Mouse (Mus musculus): ENCODE results near the gene Lyzl6. TPM values are rescaled to one million over a fixed set of nuclear protein-coding genes. Genes with fewer than 3 reads are reported as not detected.

Lyzl6 gene
- polyA plus RNA-seq, 1 experiment from 2014 or later = not detected

DNA sequence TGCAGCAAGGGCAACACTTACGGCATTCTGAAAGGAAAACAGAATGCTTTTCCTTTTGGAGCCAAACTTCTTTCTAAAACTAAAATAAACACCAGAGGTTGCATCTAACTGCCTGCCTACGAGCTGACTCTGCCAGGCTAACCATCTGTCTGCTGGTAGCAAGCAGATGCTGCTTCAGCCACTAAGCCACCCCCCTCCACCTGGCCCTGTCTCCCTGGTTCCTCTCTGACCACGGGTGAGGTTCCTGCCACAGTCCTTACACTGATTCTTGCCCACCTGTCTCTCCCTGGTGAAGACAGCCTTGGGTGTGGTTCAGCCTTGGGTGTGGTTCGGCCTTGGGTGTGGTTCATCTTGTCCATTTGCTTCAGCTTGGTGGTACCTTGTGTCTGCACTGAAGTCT is 23.2 kb upstream of the Lyzl6 start:
- Histone ChIP-seq H3K4me1 (replicated peaks) (peaks cover 7% of the 10 kb centered on the region; the same call in 1 of the 2 replicates), H3K27ac (ENCODE audit: poor library complexity, severe bottlenecking) (no peak overlapping the region), H3K27me3 (replicated peaks) (peaks cover 17% of the 10 kb centered on the region; the same call in 1 of the 2 replicates), H3K4me2 (no peak overlapping the region), H3K9me3 (replicated peaks) (no peaks in the 10 kb centered on the region), H3K9ac (no peak overlapping the region), H3K4me3 (no peak overlapping the region), H3K36me3 (no peaks in the 10 kb centered on the region)
- ATAC-seq (ENCODE audit: insufficient number of reproducible peaks, low FRiP score) = no peak
- WGBS = 54% methylated on average over 4 of the region's 4 CpGs

DNA sequence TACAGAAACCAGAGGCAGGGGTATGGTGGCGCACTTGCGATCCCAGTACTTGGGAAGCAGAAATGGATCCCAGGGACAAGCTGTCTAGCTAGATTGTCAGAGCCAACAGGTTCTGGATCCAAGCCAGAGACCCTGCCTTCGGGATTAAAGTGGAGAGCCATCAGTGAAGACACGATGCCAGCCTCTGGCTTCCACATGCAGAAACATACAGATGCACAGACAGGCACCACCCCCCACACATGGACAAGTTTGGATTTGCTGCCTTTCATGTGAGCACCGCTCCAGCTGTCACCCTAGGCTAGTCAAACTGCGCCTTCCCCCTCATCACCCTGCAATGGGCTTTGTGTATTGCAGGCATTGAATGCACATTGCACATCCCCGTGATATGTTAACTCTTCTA is 19.5 kb upstream of the Lyzl6 start:
- Histone ChIP-seq H3K4me3 (no peak overlapping the region), H3K4me2 (no peak overlapping the region), H3K36me3 (no peaks in the 10 kb centered on the region), H3K9ac (no peak overlapping the region), H3K9me3 (replicated peaks) (no peaks in the 10 kb centered on the region), H3K4me1 (replicated peaks) (no peaks in the 10 kb centered on the region), H3K27ac (ENCODE audit: poor library complexity, severe bottlenecking) (no peak overlapping the region), H3K27me3 (replicated peaks) (peaks cover 51% of the 10 kb centered on the region)
- WGBS = 73% methylated on average over 7 of the region's 7 CpGs
- no peak for ATAC-seq (ENCODE audit: insufficient number of reproducible peaks, low FRiP score)

DNA sequence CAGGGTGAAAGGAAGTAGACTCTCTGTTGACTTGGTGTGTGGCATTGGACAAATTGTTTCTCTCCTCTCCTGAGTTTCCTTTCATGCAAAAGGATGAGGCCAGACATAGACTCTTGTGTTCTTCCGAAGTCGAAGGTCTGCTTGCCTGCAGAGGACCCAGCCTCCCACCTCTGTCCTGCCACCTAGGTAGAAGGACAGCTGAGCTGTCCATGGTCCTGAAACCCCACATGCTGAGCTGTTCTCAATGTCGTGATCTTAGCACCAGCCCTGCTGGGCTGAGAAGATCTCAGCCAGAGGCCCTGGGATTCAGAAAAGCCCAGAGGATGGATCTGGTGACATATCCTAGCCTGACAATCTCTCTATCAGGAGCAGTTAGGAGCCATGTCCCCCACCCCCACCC is 17.8 kb upstream of the Lyzl6 start:
- no peak overlapping the region for H3K4me3 ChIP-seq
- no peak overlapping the region for H3K9ac ChIP-seq
- H3K4me2 ChIP-seq = no peak overlapping the region
- ATAC-seq (ENCODE audit: insufficient number of reproducible peaks, low FRiP score) = no peak
- no peak overlapping the region for H3K27ac ChIP-seq (ENCODE audit: poor library complexity, severe bottlenecking)
- WGBS = 11% methylated on average over 3 of the region's 3 CpGs
- H3K9me3 ChIP-seq (replicated peaks) = no peaks in the 10 kb centered on the region
- peaks cover 62% of the 10 kb centered on the region for H3K27me3 ChIP-seq (replicated peaks)
- no peaks in the 10 kb centered on the region for H3K36me3 ChIP-seq
- H3K4me1 ChIP-seq (replicated peaks) = no peaks in the 10 kb centered on the region

DNA sequence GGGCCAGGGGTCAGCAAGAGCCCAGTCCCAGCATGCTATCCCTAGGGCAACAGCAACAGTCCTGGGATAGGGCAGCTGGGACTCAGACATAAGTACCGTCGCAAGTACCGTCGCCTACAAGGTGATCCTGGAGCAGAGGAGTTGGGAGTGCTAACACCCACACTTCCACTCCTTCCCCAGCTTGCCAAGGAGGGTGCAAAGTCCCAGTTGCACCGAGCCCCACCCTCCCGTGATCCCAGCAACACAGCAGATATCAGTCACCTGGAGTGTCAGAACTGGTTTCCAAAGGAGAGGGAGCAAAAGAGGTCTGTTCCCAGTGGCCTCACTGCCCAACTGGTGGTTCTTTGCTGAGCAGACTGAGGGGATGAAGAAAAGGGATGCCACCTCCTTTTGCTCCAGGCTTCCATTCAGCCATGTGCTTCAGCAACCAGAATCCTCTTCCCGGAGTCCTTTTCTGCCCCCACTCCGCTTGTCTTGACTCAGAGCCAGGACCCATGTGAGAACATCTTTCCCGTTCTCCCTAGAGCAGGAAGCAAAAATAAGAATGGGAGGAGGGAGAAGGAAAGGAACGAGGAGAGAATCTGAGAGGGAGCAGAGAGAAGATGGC is 14.8 kb upstream of the Lyzl6 start:
- WGBS = 56% methylated on average over 10 of the region's 10 CpGs
- Histone ChIP-seq H3K27ac (ENCODE audit: poor library complexity, severe bottlenecking) (no peak overlapping the region), H3K36me3 (no peaks in the 10 kb centered on the region), H3K4me3 (no peak overlapping the region), H3K4me1 (replicated peaks) (peaks cover 13% of the 10 kb centered on the region), H3K4me2 (no peak overlapping the region), H3K9me3 (replicated peaks) (no peaks in the 10 kb centered on the region), H3K9ac (no peak overlapping the region), H3K27me3 (replicated peaks) (peaks cover 87% of the 10 kb centered on the region)
- ATAC-seq (ENCODE audit: insufficient number of reproducible peaks, low FRiP score) = no peak

DNA sequence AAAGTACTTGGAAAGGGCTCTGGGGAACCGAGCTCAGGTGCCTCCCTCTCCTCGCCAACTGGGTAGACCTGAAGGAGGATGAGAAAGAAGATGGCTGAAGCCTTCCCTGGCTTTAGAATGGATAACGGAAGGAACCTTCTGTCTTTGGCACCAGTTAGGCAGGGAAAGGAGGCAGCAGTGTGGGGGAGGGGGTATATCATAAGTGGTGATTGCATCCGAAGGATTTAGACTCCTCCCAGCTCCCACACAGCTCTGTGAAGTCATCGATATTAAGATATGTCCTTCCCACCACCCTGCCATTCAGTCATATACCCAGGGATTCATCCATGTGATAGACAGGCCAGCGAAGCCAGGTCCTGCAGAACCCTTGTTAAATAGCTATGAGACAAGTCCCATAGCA is 12.7 kb upstream of the Lyzl6 start:
- Histone ChIP-seq H3K4me3 (no peak overlapping the region), H3K36me3 (no peaks in the 10 kb centered on the region), H3K4me2 (no peak overlapping the region), H3K9me3 (replicated peaks) (no peaks in the 10 kb centered on the region), H3K27ac (ENCODE audit: poor library complexity, severe bottlenecking) (no peak overlapping the region), H3K4me1 (replicated peaks) (peaks cover 13% of the 10 kb centered on the region), H3K9ac (no peak overlapping the region), H3K27me3 (replicated peaks) (peaks cover 97% of the 10 kb centered on the region)
- ATAC-seq (ENCODE audit: insufficient number of reproducible peaks, low FRiP score) = no peak
- 72% methylated on average over 6 of the region's 6 CpGs for WGBS

DNA sequence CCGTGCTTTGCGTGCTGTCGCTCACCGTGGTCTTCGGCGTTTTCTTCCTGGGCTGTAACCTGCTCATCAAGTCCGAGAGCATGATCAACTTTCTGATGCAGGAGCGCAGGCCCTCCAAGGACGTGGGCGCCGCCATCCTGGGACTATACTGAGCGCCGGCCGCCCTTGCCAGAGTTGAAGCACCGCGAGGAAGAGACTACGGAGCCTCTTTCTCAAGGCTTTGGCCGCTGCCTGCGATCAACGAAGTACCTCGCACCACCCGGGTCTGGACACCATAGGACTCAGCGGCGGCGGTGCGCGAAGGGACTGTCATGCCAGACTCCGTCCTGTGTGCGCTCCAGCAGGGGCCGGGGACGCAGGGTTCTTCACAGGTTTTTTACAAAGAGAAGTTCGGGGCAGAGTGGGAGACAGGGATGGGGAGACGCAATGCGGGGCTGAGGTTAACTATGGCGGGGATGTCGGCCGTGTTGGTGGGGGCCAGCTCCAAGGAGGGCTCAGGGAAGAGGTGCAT is 11.3 kb upstream of the Lyzl6 start:
- Histone ChIP-seq H3K4me1 (replicated peaks) (peaks cover 13% of the 10 kb centered on the region), H3K9ac (no peak overlapping the region), H3K27me3 (replicated peaks) (peaks cover 94% of the 10 kb centered on the region), H3K4me3 (peak overlapping the region; percentile 42), H3K9me3 (replicated peaks) (no peaks in the 10 kb centered on the region), H3K27ac (ENCODE audit: poor library complexity, severe bottlenecking) (no peak overlapping the region), H3K4me2 (peak overlapping the region; percentile 75), H3K36me3 (no peaks in the 10 kb centered on the region)
- WGBS = 2% methylated on average over 37 of the region's 37 CpGs
- no peak for ATAC-seq (ENCODE audit: insufficient number of reproducible peaks, low FRiP score)

DNA sequence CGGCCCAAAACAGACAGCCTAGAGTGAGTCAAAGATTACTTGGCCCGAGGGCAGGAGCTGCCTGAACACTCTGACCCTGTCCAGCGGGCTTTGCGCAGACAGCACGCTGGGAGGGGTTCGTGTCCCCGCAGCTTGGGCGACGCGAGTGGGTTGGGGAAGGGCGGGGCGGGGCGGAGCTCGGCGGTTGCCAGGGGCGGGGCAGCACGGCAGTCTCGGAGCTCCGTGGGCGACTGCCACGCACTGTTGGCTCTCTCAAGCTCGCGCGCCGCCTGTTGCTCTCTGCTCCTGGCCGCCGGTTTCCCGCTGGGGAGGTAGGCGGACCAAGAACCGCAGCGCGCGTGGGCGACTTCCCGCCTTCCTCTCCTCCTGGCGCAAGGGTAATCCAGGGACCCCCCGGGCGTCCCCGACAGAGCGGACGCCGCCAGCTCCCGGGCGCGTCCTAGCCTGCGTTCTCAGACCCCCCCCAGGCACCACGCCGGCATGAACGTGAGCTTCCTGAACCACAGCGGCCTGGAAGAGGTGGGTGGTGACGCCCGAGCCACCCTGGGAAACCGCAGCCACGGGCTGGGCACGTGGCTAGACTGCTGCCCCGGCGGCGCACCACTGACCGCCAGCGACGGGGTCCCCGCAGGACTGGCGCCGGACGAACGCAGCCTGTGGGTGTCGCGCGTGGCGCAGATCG is 10.8 kb upstream of the Lyzl6 start, which contains the start of gene Rprml:
TSS of gene Rprml (plus strand) at position 270 of the 682 bp plus-strand sequence.
- Histone ChIP-seq H3K27ac (ENCODE audit: poor library complexity, severe bottlenecking) (no peak within 1 kb of the TSS), H3K4me2 (peak within 1 kb of the TSS; percentile 75), H3K9ac (no peak within 1 kb of the TSS), H3K4me3 (peak within 1 kb of the TSS; percentile 42), H3K4me1 (replicated peaks) (peaks cover 13% of the 10 kb centered on the region), H3K36me3 (no peaks in the 10 kb centered on the region), H3K9me3 (replicated peaks) (peaks cover 1% of the 10 kb centered on the region; the same call in 1 of the 2 replicates), H3K27me3 (replicated peaks) (peaks cover 88% of the 10 kb centered on the region)
- 0 out of 2 replicates have a peak, but pooled peaks have one; percentile 12 for ATAC-seq (ENCODE audit: insufficient number of reproducible peaks, low FRiP score)
- WGBS = under 1% methylated on average over 71 of the region's 71 CpGs

DNA sequence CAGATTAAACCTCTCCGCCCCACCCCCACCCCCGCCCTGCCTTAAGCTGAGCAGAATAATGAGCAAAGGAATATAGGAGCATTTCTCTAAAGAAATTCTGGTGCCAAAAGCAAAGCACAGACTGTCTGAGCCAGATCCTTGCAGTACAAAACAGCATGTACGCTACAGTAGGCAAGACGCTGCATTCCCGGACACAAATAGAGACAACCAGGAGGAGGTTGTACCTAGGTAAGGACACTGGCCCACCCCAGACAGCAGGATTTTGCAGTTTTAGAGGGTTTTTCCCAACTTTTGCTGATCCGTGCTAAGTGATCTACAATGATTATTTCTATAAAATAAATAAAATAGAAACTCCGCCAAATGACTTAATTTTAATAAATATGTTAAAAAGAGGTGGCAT is 10.0 kb upstream of the Lyzl6 start:
- H3K4me1 ChIP-seq (replicated peaks) = peaks cover 13% of the 10 kb centered on the region
- no peak overlapping the region for H3K27ac ChIP-seq (ENCODE audit: poor library complexity, severe bottlenecking)
- H3K9ac ChIP-seq = no peak overlapping the region
- ATAC-seq (ENCODE audit: insufficient number of reproducible peaks, low FRiP score) = no peak
- H3K4me3 ChIP-seq = no peak overlapping the region
- H3K4me2 ChIP-seq = no peak overlapping the region
- H3K27me3 ChIP-seq (replicated peaks) = peaks cover 80% of the 10 kb centered on the region
- 29% methylated on average over 7 of the region's 7 CpGs for WGBS
- H3K9me3 ChIP-seq (replicated peaks) = peaks cover 4% of the 10 kb centered on the region; the same call in 1 of the 2 replicates
- no peaks in the 10 kb centered on the region for H3K36me3 ChIP-seq

DNA sequence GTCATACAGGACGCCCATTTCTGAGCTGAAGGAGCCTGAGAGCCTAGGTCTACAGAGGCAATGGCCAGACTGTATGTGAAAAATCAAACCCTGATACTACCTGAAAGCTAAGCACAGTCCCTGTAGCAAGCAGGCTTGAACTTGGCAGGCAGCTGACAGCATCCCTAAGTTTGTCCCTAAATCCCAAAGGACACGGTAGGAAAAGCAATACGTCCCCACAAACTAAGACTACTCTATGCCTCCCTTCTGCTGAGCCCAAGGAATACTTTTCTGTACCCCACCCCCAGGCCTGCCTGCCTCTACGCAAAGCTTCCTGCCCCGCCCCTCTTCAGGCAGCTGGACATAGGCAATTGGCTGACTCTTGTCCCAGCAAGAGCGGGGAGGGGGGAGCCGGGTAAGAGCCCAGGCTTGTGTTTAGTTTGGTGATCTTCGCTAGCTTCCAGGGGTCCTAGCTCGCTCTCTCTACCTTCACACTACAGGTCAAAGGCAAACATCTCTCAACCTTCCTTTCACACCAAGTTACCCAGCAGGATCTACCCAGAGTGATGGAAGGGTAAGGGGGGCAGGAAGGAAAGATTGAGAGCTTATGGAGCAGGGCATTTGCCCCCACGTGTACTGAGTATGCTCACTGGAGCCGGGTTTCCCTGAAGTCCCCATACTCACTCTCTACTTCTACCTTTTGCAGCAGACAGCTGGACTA is 9.4 kb upstream of the Lyzl6 start:
- WGBS = 8% methylated on average over 11 of the region's 11 CpGs
- Histone ChIP-seq H3K9me3 (replicated peaks) (peaks cover 4% of the 10 kb centered on the region; the same call in 1 of the 2 replicates), H3K4me3 (no peak overlapping the region), H3K27ac (ENCODE audit: poor library complexity, severe bottlenecking) (no peak overlapping the region), H3K4me1 (replicated peaks) (peaks cover 13% of the 10 kb centered on the region), H3K36me3 (no peaks in the 10 kb centered on the region), H3K27me3 (replicated peaks) (peaks cover 74% of the 10 kb centered on the region), H3K9ac (no peak overlapping the region), H3K4me2 (no peak overlapping the region)
- no peak for ATAC-seq (ENCODE audit: insufficient number of reproducible peaks, low FRiP score)

DNA sequence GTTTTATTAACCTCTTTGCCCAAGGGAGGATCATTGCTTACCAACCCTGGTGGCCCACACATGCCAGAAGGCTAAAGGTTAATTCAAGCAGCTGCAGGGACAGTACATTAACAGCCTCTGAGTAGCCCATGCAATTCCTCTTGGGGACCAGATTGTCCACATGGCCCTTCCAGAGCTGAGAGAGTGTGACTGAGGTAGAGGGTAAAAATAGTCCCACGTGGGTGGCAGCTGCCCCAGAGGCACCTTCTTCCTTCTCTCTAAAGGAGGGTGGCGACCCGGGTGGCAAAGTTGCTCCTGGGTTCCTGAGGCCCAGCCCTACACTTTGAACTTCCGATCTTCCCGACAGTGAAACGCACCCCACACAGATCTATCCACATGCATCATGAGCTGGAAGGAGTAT is 7.6 kb upstream of the Lyzl6 start:
- Histone ChIP-seq H3K9me3 (replicated peaks) (peaks cover 4% of the 10 kb centered on the region; the same call in 1 of the 2 replicates), H3K36me3 (no peaks in the 10 kb centered on the region), H3K27ac (ENCODE audit: poor library complexity, severe bottlenecking) (no peak overlapping the region), H3K4me1 (replicated peaks) (peaks cover 13% of the 10 kb centered on the region), H3K4me3 (no peak overlapping the region), H3K27me3 (replicated peaks) (peaks cover 67% of the 10 kb centered on the region), H3K9ac (no peak overlapping the region), H3K4me2 (no peak overlapping the region)
- no peak for ATAC-seq (ENCODE audit: insufficient number of reproducible peaks, low FRiP score)
- 81% methylated on average over 6 of the region's 6 CpGs for WGBS

DNA sequence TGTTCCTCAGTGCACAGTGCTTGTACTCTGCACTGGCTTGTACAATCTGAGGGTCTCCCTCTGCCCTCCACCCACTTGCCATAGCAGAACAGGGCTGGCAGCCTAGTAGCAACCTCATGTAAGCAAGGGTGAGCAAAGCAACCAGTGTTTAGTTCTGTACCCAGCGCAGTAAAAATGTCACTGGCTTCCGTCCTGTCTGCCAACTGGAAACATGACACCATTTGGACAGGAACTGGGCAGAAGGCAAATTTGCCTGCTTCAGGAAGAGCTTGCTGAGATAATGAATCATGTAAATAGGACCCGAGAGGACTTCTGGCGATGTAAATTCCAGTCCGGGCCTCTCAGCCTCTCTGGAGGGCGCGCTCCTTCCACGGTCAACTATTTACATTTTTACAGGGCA is 7.0 kb upstream of the Lyzl6 start:
- peaks cover 66% of the 10 kb centered on the region for H3K27me3 ChIP-seq (replicated peaks)
- H3K4me2 ChIP-seq = no peak overlapping the region
- no peak overlapping the region for H3K27ac ChIP-seq (ENCODE audit: poor library complexity, severe bottlenecking)
- H3K4me3 ChIP-seq = no peak overlapping the region
- no peak overlapping the region for H3K9ac ChIP-seq
- no peak for ATAC-seq (ENCODE audit: insufficient number of reproducible peaks, low FRiP score)
- 60% methylated on average over 8 of the region's 8 CpGs for WGBS
- no peaks in the 10 kb centered on the region for H3K36me3 ChIP-seq
- H3K9me3 ChIP-seq (replicated peaks) = peaks cover 4% of the 10 kb centered on the region; the same call in 1 of the 2 replicates
- peaks cover 13% of the 10 kb centered on the region for H3K4me1 ChIP-seq (replicated peaks)
